Mouse (Mus musculus) embryonic facial prominence, embryonic 11.5 days (tissue): ENCODE results near the gene Tcf7l2. TPM values are rescaled to one million over a fixed set of nuclear protein-coding genes. Genes with fewer than 3 reads are reported as not detected.

Source experiments
- ATAC-seq: fragments of 200-750 bp; cut with Nextera tagmentation; replicated peaks from 2 replicates; pipeline ENCODE4 v1.8.0; 2017; ENCODE audit warnings: low read depth; ENCODE audit not compliant: insufficient number of reproducible peaks, low FRiP score, low TSS enrichment
- DNase-seq: peaks from one replicate; pipeline ENCODE4 v3.0.0-alpha.2; 2015; ENCODE audit warnings: low spot score
- H3K27ac ChIP-seq: fragments of 300-500 bp; sonication (generic); replicated peaks from 2 replicates; pipeline ENCODE4 v1.5.1; 2014; ENCODE audit warnings: mild to moderate bottlenecking, low read depth, low read length, control low read depth
- H3K27me3 ChIP-seq: fragments of 300-500 bp; sonication (generic); 2 replicates; pipeline ENCODE4 v1.6.1; 2014; ENCODE audit warnings: mild to moderate bottlenecking, low read length, moderate library complexity, mixed read lengths; ENCODE audit not compliant: control insufficient read depth, insufficient read depth
- H3K36me3 ChIP-seq: fragments of 300-500 bp; sonication (generic); replicated peaks from 2 replicates; pipeline ENCODE4 v1.6.1; 2014; ENCODE audit warnings: low read depth, mild to moderate bottlenecking, low read length, moderate library complexity, mixed read lengths; ENCODE audit not compliant: control insufficient read depth, insufficient read depth
- H3K4me1 ChIP-seq: fragments of 300-500 bp; sonication (generic); 2 replicates; pipeline ENCODE4 v1.6.1; 2014; ENCODE audit warnings: low read length, mixed read lengths; ENCODE audit not compliant: control insufficient read depth, insufficient read depth
- H3K4me2 ChIP-seq: fragments of 300-500 bp; sonication (generic); 2 replicates; pipeline ENCODE4 v1.6.1; 2014; ENCODE audit warnings: low read depth, mild to moderate bottlenecking, control low read depth, low read length, moderate library complexity
- H3K4me3 ChIP-seq: fragments of 300-500 bp; sonication (generic); 2 replicates; pipeline ENCODE4 v1.5.1; 2014; ENCODE audit warnings: low read depth, low read length, control low read depth
- H3K9ac ChIP-seq: fragments of 300-500 bp; sonication (generic); replicated peaks from 2 replicates; pipeline ENCODE4 v1.6.1; 2014; ENCODE audit warnings: mild to moderate bottlenecking, control low read depth, low read length
- H3K9me3 ChIP-seq: fragments of 300-500 bp; sonication (generic); replicated peaks from 2 replicates; pipeline ENCODE4 v1.6.1; 2016; ENCODE audit warnings: mild to moderate bottlenecking, low read length, inconsistent platforms, mixed read lengths; ENCODE audit not compliant: control insufficient read depth
- WGBS: fragments of 180-500 bp; shearing (Covaris S2); extraction: QIAGEN DNeasy Blood & Tissue Kit; methylation state at CpG from one replicate; pipeline ENCODE4 v1.1.7; 2014; 5-methylcytosine and 5-hydroxymethylcytosine counted together
- polyA plus RNA-seq: library from polyadenylated mRNA; unstranded; fragments of >200 nt; fragmentation: Nextera tagmentation; extraction: Ambion mirVana; gene quantifications from 2 replicates; pipeline ENCODE4 v1.2.1, GENCODE M21; 2014

Tcf7l2 gene
- polyA plus RNA-seq, 1 experiment from 2014 or later = 107 TPM

DNA sequence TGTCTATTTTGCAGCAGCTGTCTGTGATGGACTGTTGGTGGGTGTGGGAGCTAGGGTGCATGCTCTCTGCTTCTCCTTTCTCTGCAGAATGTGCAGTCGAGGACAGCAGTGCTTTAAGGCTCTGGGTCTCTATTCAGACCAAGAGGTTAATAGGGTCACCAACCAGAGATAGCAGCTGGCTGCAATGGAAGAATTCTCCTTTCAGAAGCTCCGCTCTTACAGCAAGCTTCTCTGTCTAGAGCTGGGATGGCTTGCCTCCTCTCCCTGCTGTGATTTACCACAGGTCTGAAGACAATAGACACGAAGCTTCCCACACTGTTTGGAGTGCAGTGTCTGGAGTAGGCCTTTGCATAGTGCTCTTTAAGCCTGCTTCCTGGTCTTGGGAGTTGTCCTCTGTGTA is 48.2 kb downstream of the Tcf7l2 start:
- no peak for DNase-seq
- no peak overlapping the region for H3K4me2 ChIP-seq
- WGBS = 28% methylated on average over 3 of the region's 3 CpGs
- no peaks in the 10 kb centered on the region for H3K27me3 ChIP-seq
- no peak overlapping the region for H3K4me3 ChIP-seq
- H3K9ac ChIP-seq = no peak overlapping the region
- H3K9me3 ChIP-seq = no peaks in the 10 kb centered on the region
- no peaks in the 10 kb centered on the region for H3K36me3 ChIP-seq
- ATAC-seq = no peak
- H3K27ac ChIP-seq = no peak overlapping the region
- H3K4me1 ChIP-seq = no peaks in the 10 kb centered on the region; the same call in 1 of the 2 replicates

DNA sequence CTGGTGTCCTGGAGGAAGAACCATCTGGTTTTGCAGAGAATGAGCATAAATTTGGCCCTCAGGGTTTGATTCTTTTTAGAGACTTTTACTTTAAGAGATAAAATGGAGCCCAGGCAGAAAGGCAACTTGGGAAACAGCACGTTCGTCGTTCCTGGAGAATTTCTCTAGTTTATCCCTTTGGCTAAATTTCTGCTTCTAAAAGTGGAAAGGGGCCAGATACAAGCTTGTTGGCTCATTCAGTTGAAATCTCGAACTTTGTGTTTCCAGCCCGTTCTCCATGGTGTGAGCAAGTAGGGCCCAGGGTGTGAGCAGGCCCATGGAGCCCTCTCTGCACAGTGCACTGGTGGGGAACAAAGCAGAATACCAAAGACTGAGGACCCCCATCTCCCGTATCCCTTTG is 49.7 kb downstream of the Tcf7l2 start:
- no peak overlapping the region for H3K4me3 ChIP-seq
- H3K27ac ChIP-seq = no peak overlapping the region
- no peak overlapping the region for H3K9ac ChIP-seq
- no peaks in the 10 kb centered on the region for H3K9me3 ChIP-seq
- no peak overlapping the region for H3K4me2 ChIP-seq
- 88% methylated on average over 6 of the region's 6 CpGs for WGBS
- H3K36me3 ChIP-seq = no peaks in the 10 kb centered on the region
- H3K4me1 ChIP-seq = no peaks in the 10 kb centered on the region; the same call in 1 of the 2 replicates
- no peak for DNase-seq
- H3K27me3 ChIP-seq = no peaks in the 10 kb centered on the region
- ATAC-seq = no peak

GRCm38 (mm10) chr19:55791886-55792285 is 50.3 kb downstream of the Tcf7l2 start:
- H3K4me2 ChIP-seq = no peak overlapping the region
- ATAC-seq (no peak), DNase-seq (no peak)
- no peak overlapping the region for H3K27ac ChIP-seq
- WGBS = 90% methylated on average over 6 of the region's 6 CpGs
- H3K4me1 ChIP-seq = no peaks in the 10 kb centered on the region; the same call in 1 of the 2 replicates
- no peak overlapping the region for H3K4me3 ChIP-seq
- H3K9ac ChIP-seq = no peak overlapping the region
- H3K36me3 ChIP-seq = no peaks in the 10 kb centered on the region
- no peaks in the 10 kb centered on the region for H3K27me3 ChIP-seq
- no peaks in the 10 kb centered on the region for H3K9me3 ChIP-seq

DNA sequence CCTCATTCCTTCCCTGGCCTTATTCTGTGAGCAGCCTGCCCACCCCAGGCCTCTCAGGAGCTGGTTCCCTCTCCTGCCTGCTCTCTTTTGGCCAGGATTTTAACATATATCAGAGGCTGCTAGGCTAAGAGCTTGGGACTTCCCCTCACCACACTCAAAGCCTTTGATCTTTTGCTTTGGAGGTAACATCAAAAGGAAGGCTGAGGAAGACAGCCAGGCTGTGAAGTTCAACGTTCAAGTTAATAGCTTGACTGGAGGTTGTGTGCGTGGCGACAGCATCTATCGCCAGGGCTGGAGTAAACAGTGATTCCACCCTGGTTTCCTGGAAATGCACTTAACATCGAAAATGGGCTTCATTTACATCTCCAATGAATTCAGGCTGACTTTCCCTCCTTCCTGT is 51.0 kb downstream of the Tcf7l2 start:
- DNase-seq = no peak
- WGBS = 73% methylated on average over 5 of the region's 5 CpGs
- ATAC-seq = no peak
- no peaks in the 10 kb centered on the region for H3K36me3 ChIP-seq
- no peaks in the 10 kb centered on the region; the same call in 1 of the 2 replicates for H3K4me1 ChIP-seq
- no peaks in the 10 kb centered on the region for H3K27me3 ChIP-seq
- H3K27ac ChIP-seq = no peak overlapping the region
- no peak overlapping the region for H3K9ac ChIP-seq
- H3K4me3 ChIP-seq = no peak overlapping the region
- no peak overlapping the region for H3K4me2 ChIP-seq
- no peaks in the 10 kb centered on the region for H3K9me3 ChIP-seq

DNA sequence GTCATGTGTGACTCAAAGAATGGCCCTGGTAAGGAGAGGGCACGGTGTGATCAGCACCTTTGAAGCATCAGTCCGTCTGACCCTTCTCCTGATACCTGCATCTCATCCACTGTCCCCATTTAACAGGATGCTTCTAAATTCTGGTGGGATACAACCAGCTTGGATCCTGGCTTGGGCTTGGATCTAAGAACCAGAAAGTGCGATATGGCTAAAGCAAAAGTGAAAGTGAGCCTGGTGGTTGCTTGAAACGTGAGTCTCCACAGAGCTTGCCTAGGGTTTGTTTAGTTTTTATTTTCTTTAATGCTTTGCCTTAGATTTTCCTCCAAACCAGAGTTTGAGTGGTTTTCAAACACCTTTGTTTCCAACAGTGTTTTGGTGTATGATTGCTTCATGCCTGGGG is 51.4 kb downstream of the Tcf7l2 start:
- 72% methylated on average over 4 of the region's 4 CpGs for WGBS
- no peak overlapping the region for H3K4me2 ChIP-seq
- H3K36me3 ChIP-seq = no peaks in the 10 kb centered on the region
- H3K9me3 ChIP-seq = no peaks in the 10 kb centered on the region
- no peak for ATAC-seq
- H3K9ac ChIP-seq = no peak overlapping the region
- DNase-seq = no peak
- H3K4me3 ChIP-seq = no peak overlapping the region
- H3K27ac ChIP-seq = no peak overlapping the region
- H3K4me1 ChIP-seq = no peaks in the 10 kb centered on the region; the same call in 1 of the 2 replicates
- no peaks in the 10 kb centered on the region for H3K27me3 ChIP-seq

GRCm38 (mm10) chr19:55794194-55794945 is 52.8 kb downstream of the Tcf7l2 start:
- H3K4me3 ChIP-seq = no peak overlapping the region
- no peak overlapping the region for H3K27ac ChIP-seq
- no peaks in the 10 kb centered on the region; the same call in 1 of the 2 replicates for H3K4me1 ChIP-seq
- H3K9ac ChIP-seq = no peak overlapping the region
- H3K27me3 ChIP-seq = no peaks in the 10 kb centered on the region
- no peak for DNase-seq
- no peak overlapping the region for H3K4me2 ChIP-seq
- 60% methylated on average over 8 of the region's 8 CpGs for WGBS
- no peaks in the 10 kb centered on the region for H3K36me3 ChIP-seq
- no peaks in the 10 kb centered on the region for H3K9me3 ChIP-seq
- no peak for ATAC-seq

DNA sequence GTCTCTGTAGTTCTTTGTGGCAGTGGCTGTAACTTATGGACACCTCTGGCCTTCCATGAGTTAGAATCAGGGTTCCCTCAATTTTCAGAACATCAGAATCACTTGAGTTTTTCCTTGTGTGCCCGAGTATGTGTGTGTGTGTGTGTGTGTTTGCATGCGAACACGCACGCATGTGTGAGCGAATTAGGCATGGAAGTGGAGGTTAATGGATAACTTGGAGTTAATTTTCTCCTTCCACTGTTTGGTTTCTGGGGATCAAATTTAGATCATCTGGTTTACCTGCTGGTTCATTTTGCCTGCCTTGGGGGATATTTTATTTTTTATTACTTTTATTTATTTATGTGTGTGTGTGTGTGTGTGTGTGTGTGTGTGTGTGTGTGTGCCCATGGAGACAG is 53.3 kb downstream of the Tcf7l2 start:
- DNase-seq (no peak), ATAC-seq (no peak)
- no peaks in the 10 kb centered on the region for H3K36me3 ChIP-seq
- 98% methylated on average over 5 of the region's 5 CpGs for WGBS
- no peak overlapping the region for H3K27ac ChIP-seq
- H3K4me2 ChIP-seq = no peak overlapping the region
- H3K9ac ChIP-seq = no peak overlapping the region
- no peaks in the 10 kb centered on the region for H3K27me3 ChIP-seq
- H3K9me3 ChIP-seq = no peaks in the 10 kb centered on the region
- no peaks in the 10 kb centered on the region; the same call in 1 of the 2 replicates for H3K4me1 ChIP-seq
- H3K4me3 ChIP-seq = no peak overlapping the region

- no peak overlapping the region for H3K4me2 ChIP-seq
- no peak overlapping the region for H3K9ac ChIP-seq
- no peak overlapping the region for H3K27ac ChIP-seq
- no peaks in the 10 kb centered on the region for H3K4me1 ChIP-seq
- DNase-seq (no peak), ATAC-seq (no peak)
- no peaks in the 10 kb centered on the region for H3K36me3 ChIP-seq
- H3K27me3 ChIP-seq = no peaks in the 10 kb centered on the region
- 87% methylated on average over 7 of the region's 7 CpGs for WGBS
- no peaks in the 10 kb centered on the region for H3K9me3 ChIP-seq
- H3K4me3 ChIP-seq = no peak overlapping the region
These were observed 53.7 kb downstream of the Tcf7l2 start for GRCm38 (mm10) chr19:55795349-55795748.
